Mouse (Mus musculus) thymus, adult 2 months (tissue): ENCODE results near the gene Cldn12.

Source experiments
- CTCF ChIP-seq: fragments of 200-500 bp; IDR thresholded peaks from 2 replicates; pipeline ENCODE4 v1.5.1; 2012; ENCODE audit warnings: mild to moderate bottlenecking, control low read depth, low read length, moderate library complexity, borderline replicate concordance; ENCODE audit not compliant: control insufficient read depth, poor library complexity, insufficient read depth; ENCODE audit errors: extremely low read depth
- POLR2A ChIP-seq: fragments of 200-500 bp; IDR thresholded peaks from 2 replicates; pipeline ENCODE4 v1.6.1; 2012; ENCODE audit warnings: mild to moderate bottlenecking, low read length, control low read depth, moderate library complexity; ENCODE audit not compliant: control insufficient read depth, poor library complexity, insufficient read depth; ENCODE audit errors: extremely low read depth

DNA sequence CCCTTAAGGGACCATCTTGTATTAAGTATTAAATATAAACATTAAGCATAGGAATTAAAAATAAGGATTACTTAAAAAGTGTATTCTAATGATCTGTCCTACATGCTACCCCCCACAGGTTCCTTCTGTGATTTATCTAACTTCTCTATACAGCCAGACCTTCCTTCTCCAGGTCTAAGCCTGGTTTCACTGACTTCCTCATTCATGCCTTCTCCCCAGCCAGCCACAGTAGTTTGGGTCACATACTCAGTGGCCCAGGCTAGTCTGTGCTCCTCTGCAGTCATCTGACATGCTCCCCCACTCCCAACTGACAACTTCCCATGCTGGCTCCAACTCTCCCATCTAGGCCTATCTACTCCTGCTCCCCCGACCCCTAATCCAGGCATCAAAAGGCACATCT is 36.4 kb upstream of the Cldn12 start:
- TF ChIP-seq POLR2A (no peak), CTCF (no peak)
